Mouse (Mus musculus) embryonic facial prominence, embryonic 10.5 days (tissue): ENCODE data around the gene Ccdc110. TPM values are rescaled to one million over a fixed set of nuclear protein-coding genes. Genes with fewer than 3 reads are reported as not detected.

Source experiments
- DNase-seq: peaks from one replicate; pipeline ENCODE4 v3.0.0-alpha.2; 2017; ENCODE audit warnings: low spot score
- H3K27ac ChIP-seq: fragments of 300-500 bp; sonication (generic); replicated peaks from 2 replicates; pipeline ENCODE4 v1.5.1; 2016; ENCODE audit warnings: mild to moderate bottlenecking
- H3K27me3 ChIP-seq: fragments of 300-500 bp; sonication (generic); replicated peaks from 2 replicates; pipeline ENCODE4 v1.6.1; 2016; ENCODE audit warnings: low read depth, mild to moderate bottlenecking; ENCODE audit not compliant: poor library complexity, severe bottlenecking
- H3K36me3 ChIP-seq: fragments of 300-500 bp; sonication (generic); replicated peaks from 2 replicates; pipeline ENCODE4 v1.6.1; 2016; ENCODE audit warnings: mild to moderate bottlenecking, moderate library complexity
- H3K4me1 ChIP-seq: fragments of 300-500 bp; sonication (generic); 2 replicates; pipeline ENCODE4 v1.6.1; 2016
- H3K4me3 ChIP-seq: fragments of 300-500 bp; sonication (generic); 2 replicates; pipeline ENCODE4 v1.5.1; 2016; ENCODE audit warnings: mild to moderate bottlenecking, moderate library complexity
- H3K9me3 ChIP-seq: fragments of 300-500 bp; sonication (generic); 2 replicates; pipeline ENCODE4 v1.6.1; 2016; ENCODE audit warnings: mild to moderate bottlenecking
- WGBS: fragments of 180-500 bp; shearing (Covaris S2); methylation state at CpG from one replicate; pipeline ENCODE4 v1.1.7; 2016; 5-methylcytosine and 5-hydroxymethylcytosine counted together
- polyA plus RNA-seq: library from polyadenylated mRNA; unstranded; fragments of >200 nt; fragmentation: Nextera tagmentation; extraction: Ambion mirVana; gene quantifications from 2 replicates; pipeline ENCODE4 v1.2.1, GENCODE M21; 2016

Ccdc110 gene
- polyA plus RNA-seq, 1 experiment from 2014 or later = not detected

DNA sequence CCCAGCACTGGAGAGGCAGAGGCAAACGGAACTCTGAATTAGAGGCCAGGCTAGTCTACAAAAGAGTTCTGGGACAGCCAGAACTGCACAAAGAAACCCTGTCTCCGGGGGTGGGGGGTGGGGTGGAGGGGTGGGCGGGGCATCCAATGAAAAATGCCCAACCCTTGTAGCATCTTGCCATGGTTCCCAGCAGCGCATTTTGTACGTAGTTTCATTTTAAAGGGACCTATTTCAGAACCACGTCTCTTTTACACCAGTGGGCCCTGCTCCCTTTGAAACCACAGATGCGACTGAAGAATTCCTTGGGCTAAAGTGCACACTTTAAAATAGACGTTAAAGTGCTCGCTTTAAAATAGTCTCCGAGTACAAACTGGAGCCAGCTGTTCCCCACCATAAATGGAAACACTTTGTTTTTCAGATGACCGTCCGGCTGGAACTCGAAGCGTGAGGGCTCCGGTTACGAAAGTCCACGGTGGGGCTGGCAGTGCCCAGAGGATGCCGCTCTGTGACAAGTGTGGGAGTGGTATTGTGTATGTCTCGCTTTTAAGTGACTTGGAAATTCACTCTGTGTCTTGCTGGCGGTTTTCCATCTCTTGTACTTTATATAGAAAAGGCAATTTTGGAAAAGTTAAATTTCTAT is 17.3 kb upstream of the Ccdc110 start:
- H3K27ac ChIP-seq = peak overlapping the region; percentile 14
- 73% methylated on average over 20 of the region's 20 CpGs for WGBS
- H3K4me3 ChIP-seq = no peak overlapping the region
- peak; percentile 21 for DNase-seq
- peaks cover 7% of the 10 kb centered on the region; the same call in 1 of the 2 replicates for H3K4me1 ChIP-seq
- H3K27me3 ChIP-seq = no peaks in the 10 kb centered on the region
- H3K36me3 ChIP-seq = no peaks in the 10 kb centered on the region
- no peaks in the 10 kb centered on the region for H3K9me3 ChIP-seq

DNA sequence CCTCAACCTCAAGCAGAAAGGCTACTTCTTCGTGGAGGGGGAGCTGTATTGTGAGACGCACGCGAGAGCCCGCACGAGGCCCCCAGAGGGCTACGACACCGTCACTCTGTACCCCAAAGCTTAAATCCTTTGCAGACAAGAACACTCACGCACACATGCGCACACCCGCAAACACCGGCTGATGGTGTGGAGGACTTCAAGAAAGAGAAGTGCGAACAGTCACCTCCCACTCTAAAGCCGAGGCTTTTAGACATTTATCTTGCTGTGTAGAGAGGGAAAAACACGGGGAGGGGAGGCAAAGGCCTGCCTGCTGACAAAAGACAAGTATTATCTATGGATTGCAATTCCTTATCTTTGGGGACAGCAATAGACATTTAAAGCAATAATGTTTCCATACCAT is 15.5 kb upstream of the Ccdc110 start:
- no peak overlapping the region for H3K4me3 ChIP-seq
- no peak overlapping the region; the same call in 1 of the 2 replicates for H3K27ac ChIP-seq
- WGBS = 89% methylated on average over 15 of the region's 15 CpGs
- H3K27me3 ChIP-seq = no peaks in the 10 kb centered on the region
- no peak for DNase-seq
- H3K4me1 ChIP-seq = peaks cover 7% of the 10 kb centered on the region; the same call in 1 of the 2 replicates
- no peaks in the 10 kb centered on the region for H3K9me3 ChIP-seq
- no peaks in the 10 kb centered on the region for H3K36me3 ChIP-seq

DNA sequence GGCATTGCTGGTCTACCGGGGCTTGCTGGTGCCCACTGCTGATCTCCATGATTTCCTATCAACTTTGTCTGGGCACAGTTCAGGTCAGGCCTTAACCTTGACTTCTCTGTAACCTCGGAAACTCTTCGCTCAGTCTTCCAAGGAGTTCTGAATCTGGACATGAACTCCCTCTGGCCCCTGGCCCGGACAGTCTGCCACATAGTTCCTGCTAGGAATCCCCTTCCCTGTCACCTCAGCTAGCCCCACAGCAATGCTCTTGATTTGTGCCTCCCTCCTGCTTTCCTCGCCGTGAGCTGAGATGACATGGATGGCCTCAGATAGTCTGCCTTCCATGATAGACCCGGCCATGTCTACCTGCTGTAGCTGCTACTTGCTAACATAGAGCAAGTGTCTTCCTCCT is 14.0 kb upstream of the Ccdc110 start:
- WGBS = 90% methylated on average over 7 of the region's 7 CpGs
- DNase-seq = no peak
- H3K36me3 ChIP-seq = no peaks in the 10 kb centered on the region
- no peaks in the 10 kb centered on the region for H3K27me3 ChIP-seq
- H3K27ac ChIP-seq = no peak overlapping the region
- peaks cover 7% of the 10 kb centered on the region; the same call in 1 of the 2 replicates for H3K4me1 ChIP-seq
- no peaks in the 10 kb centered on the region for H3K9me3 ChIP-seq
- H3K4me3 ChIP-seq = no peak overlapping the region

DNA sequence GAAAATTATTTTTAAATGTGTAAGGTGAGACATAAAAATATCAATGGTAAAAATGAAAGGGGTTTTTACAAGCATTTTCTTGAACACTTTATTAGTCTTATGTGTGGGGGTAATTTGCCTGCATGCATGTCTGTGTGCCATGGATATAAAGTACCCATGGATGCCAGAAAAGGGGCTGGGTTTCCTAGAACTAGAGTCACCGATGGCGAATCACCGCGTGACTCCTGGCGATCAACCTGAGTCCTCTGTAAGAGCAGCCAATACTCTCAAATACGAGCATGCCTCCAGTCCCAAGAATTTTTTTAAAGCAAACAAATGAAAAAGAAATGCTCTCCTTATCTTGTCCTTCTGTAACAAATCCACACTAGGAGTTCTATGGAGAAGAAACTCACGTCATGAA is 12.3 kb upstream of the Ccdc110 start:
- Histone ChIP-seq H3K4me1 (peaks cover 2% of the 10 kb centered on the region; the same call in 1 of the 2 replicates), H3K4me3 (no peak overlapping the region), H3K36me3 (no peaks in the 10 kb centered on the region), H3K9me3 (no peaks in the 10 kb centered on the region), H3K27ac (no peak overlapping the region), H3K27me3 (no peaks in the 10 kb centered on the region)
- DNase-seq = no peak
- 95% methylated on average over 7 of the region's 7 CpGs for WGBS

DNA sequence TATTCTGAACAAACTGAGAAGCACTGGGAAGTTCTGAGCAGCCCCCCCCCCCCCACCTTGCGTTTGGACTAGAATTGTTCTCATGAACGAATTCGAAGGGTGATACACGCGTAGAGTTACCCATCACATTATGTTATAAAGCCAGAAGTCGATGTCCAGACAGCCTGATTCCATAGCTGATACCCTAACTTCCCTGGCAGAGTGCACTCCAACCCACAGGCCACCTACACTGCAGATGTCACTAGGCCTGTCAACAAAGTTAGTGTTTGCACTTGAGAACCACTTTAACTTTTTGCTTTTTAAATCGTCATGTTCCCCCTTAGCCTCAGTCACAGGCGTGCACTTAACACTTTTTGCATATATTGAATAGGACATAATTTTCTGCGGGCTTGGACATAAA is 2.6 kb downstream of the Ccdc110 start:
- no peaks in the 10 kb centered on the region for H3K9me3 ChIP-seq
- H3K4me1 ChIP-seq = peaks cover 6% of the 10 kb centered on the region; the same call in 1 of the 2 replicates
- peaks cover 4% of the 10 kb centered on the region; the same call in 1 of the 2 replicates for H3K27me3 ChIP-seq
- no peak overlapping the region for H3K27ac ChIP-seq
- WGBS = 91% methylated on average over 9 of the region's 9 CpGs
- H3K4me3 ChIP-seq = no peak overlapping the region
- no peak for DNase-seq
- H3K36me3 ChIP-seq = no peaks in the 10 kb centered on the region

DNA sequence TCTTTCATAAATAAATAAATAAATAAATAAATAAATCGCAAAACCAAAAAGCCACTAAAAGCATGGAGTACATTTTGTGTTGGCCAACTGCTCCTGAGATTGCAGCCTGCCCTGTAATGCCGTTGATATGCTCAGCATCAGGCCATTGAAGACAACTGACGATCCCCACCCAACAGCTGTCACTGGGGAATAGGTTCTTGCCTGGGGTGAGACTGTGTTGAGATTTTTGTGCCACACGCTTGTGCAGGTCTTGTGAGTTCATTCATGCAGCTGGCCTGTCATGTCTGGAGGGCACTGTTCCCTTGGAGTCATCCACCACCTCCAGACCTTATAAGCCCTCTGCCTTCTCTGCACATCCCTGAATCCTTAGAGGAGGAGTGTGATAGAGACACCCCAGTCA is 11.9 kb downstream of the Ccdc110 start:
- 88% methylated on average over 4 of the region's 4 CpGs for WGBS
- Histone ChIP-seq H3K9me3 (no peaks in the 10 kb centered on the region), H3K4me1 (no peaks in the 10 kb centered on the region), H3K4me3 (no peak overlapping the region), H3K36me3 (no peaks in the 10 kb centered on the region), H3K27ac (no peak overlapping the region), H3K27me3 (no peaks in the 10 kb centered on the region)
- no peak for DNase-seq

DNA sequence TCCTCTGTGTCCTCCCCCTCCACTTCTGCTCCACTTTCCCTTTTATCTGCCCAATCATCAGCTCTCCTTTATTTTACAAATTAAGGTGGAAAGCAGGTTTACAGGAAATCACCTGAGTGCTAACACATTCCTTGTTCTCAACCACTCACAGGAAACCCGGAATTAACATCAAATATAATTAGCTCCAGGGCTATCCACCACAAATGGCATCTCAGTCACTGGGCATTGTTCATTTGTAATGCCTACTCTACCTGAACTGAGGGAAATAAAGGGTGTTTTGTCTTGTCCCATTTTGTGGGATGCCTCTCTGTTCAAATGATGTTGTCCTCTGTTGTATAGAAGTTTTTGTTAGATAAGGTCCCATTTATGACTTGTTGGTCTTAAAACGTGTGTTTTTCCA is 16.2 kb downstream of the Ccdc110 start:
- Histone ChIP-seq H3K4me3 (no peak overlapping the region), H3K27ac (no peak overlapping the region), H3K36me3 (no peaks in the 10 kb centered on the region), H3K9me3 (no peaks in the 10 kb centered on the region), H3K4me1 (no peaks in the 10 kb centered on the region), H3K27me3 (no peaks in the 10 kb centered on the region)
- 56% methylated on average over 2 of the region's 2 CpGs for WGBS
- no peak for DNase-seq

DNA sequence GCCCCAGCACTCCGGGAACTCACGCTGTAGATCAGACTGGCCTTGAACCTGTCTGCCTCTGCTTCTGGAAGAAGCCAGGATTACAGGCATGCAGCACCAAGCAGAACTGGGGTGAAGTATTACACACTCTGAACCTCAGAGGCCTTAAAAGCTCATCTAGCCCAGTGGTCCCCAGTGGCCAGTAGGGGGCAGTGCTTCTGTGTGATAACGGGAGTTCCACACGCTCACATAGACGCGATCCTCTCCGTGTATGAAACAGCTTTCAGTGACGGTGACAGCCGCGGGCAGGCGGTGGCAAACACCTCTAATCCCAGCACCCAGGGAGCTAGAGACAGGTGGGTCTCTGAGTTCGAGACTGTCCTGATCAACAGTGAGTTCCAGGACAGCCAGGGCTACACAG is 36.5 kb downstream of the Ccdc110 start:
- H3K36me3 ChIP-seq = peaks cover 4% of the 10 kb centered on the region
- no peaks in the 10 kb centered on the region for H3K27me3 ChIP-seq
- 94% methylated on average over 12 of the region's 12 CpGs for WGBS
- H3K27ac ChIP-seq = no peak overlapping the region
- no peak for DNase-seq
- 0 out of 2 replicates have a peak, but pooled peaks cover 4% of the 10 kb centered on the region for H3K9me3 ChIP-seq
- no peak overlapping the region for H3K4me3 ChIP-seq
- peaks cover 14% of the 10 kb centered on the region for H3K4me1 ChIP-seq

DNA sequence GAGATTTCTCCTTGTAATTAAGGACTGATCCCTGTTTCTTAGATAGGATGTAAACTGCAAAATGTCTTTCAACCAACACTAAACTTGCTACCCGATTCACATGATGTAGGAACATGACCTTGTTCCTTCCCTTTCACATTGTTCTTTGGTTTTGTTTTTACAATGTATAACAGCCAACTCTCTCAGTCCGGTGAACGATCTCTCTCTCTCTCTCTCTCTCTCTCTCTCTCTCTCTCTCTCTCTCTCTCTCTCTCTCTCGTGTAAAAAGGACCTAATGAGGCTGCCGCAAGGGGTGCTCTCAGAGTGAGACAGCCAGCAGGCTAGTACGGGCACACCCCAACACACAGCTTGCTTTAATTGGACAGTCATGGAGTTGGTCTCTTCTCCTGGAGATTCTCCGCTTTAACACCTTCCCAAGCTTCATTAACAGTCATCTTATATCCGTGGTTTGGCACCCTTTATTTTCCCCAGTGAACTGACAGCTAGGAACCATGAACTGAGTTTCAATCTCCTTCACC is 39.6 kb downstream of the Ccdc110 start:
- WGBS = 74% methylated on average over 8 of the region's 8 CpGs
- no peak overlapping the region for H3K27ac ChIP-seq

DNA sequence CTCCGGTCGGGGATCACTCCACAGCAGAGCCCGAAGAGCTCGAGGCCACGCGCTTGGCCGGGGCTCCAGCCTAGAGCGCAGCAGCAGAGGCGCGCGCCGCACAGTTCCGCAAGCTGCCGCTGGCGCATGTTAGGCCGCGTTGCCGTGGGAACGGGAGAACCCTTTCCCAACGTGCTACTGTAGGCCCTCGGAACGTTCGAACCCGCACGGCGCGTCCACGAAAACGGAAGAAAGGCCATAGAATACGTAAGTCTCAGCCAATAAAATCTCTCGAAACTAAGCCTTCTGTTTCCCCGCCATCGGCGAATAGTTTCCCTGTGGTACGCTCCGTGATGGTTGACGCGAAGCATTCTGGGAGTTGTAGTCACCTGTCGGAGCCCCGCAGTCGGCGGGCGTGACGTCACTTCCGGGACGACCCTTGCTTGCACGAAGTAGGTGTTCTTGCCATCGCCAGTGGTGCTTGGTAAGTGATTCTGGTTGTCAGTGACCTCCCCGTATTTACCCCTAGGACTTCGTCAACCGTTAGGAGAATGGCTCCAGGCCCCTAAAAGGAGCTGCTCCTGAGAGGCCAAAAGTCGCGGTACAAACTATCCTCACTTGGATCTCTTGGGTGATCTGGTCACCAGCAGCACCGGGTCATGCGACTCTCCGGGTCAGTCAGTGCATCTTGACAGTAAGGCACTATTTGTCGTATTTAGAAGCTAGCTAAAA is 40.9 kb downstream of the Ccdc110 start, which contains the start of the genes 1700029J07Rik and Ufsp2:
Gene 1700029J07Rik, minus strand, starts transcription at position 127 of the 711 bp plus-strand sequence.
Gene Ufsp2, plus strand, starts transcription at position 403 of the 711 bp plus-strand sequence.
- peak; percentile 97 for DNase-seq
- under 1% methylated on average over 57 of the region's 57 CpGs for WGBS
- peak within 1 kb of the TSS; percentile 76 for H3K4me3 ChIP-seq
- no peaks in the 10 kb centered on the region for H3K27me3 ChIP-seq
- H3K36me3 ChIP-seq = peaks cover 22% of the 10 kb centered on the region
- peaks cover 18% of the 10 kb centered on the region for H3K4me1 ChIP-seq
- H3K27ac ChIP-seq = peak within 1 kb of the TSS; percentile 89
- H3K9me3 ChIP-seq = peaks cover 9% of the 10 kb centered on the region; the same call in 1 of the 2 replicates

More for the DNA sequence above, 39.6 kb downstream of the Ccdc110 start:
- Histone ChIP-seq H3K36me3 (peaks cover 15% of the 10 kb centered on the region), H3K4me1 (peaks cover 18% of the 10 kb centered on the region), H3K9me3 (peaks cover 9% of the 10 kb centered on the region; the same call in 1 of the 2 replicates), H3K4me3 (0 out of 2 replicates have a peak overlapping the region, but pooled peaks have one; percentile 76), H3K27me3 (no peaks in the 10 kb centered on the region)
- DNase-seq = no peak

DNA sequence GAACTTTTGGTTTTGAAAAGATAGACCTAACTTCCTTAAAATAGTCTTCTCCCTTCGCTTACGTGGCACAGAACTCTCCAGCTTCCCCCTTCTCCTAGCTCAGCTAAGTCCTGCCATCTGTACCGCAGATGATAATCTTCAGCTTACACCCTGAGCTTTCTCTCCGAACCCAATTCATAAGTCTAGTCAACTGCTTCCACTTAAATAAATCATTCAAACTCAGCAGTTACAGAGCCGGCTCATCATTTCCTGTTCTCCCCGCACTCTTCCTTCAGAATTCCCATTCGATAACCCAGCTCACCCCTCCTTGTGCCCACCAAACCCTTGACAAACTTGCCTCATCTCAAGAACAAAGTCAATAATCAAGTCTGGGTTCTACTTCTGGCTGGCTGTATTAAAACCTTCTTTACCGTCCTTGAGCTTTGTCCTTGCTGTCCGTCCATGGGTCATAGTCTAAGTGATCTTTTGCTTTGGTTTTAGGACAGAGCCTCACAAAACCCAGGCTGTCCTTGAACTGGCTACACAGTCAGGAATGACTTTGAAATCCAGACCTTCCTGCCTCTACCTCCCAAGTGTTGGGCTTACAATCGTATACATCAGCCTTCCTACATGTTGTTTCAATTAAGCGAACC is 41.5 kb downstream of the Ccdc110 start:
- WGBS = 73% methylated on average over 11 of the region's 11 CpGs
- peak overlapping the region; percentile 76 for H3K4me3 ChIP-seq
- no peak for DNase-seq
- peaks cover 18% of the 10 kb centered on the region for H3K4me1 ChIP-seq
- peaks cover 24% of the 10 kb centered on the region for H3K36me3 ChIP-seq
- H3K27ac ChIP-seq = peak overlapping the region; percentile 89
- H3K9me3 ChIP-seq = peaks cover 6% of the 10 kb centered on the region; the same call in 1 of the 2 replicates
- no peaks in the 10 kb centered on the region for H3K27me3 ChIP-seq

DNA sequence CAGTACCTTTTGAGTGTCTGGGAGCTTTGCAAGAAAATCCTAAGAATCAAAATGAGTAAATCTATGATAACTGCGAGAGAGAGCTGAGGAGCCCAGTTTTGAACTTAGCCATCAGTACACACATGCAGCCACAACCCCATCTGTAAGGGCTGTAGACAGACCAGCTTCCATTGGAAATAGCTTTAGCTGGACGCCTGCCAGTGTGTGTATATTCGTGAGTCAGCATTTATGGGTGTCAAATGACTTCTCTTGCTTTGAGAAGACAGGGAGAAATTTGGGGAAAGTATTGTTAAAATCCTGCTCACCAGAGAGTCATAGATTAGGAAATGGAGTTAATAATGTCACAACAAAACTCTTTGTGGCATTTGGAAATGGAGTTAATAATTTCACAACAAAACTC is 52.2 kb downstream of the Ccdc110 start:
- no peaks in the 10 kb centered on the region for H3K9me3 ChIP-seq
- no peak overlapping the region for H3K4me3 ChIP-seq
- WGBS = 83% methylated on average over 3 of the region's 3 CpGs
- peaks cover 61% of the 10 kb centered on the region for H3K36me3 ChIP-seq
- no peak overlapping the region for H3K27ac ChIP-seq
- DNase-seq = no peak
- H3K4me1 ChIP-seq = no peaks in the 10 kb centered on the region
- no peaks in the 10 kb centered on the region for H3K27me3 ChIP-seq
